Mouse (Mus musculus): ENCODE data around the gene Dpt. TPM values are rescaled to one million over a fixed set of nuclear protein-coding genes. Genes with fewer than 3 reads are reported as not detected.

Gene Dpt
- polyA plus RNA-seq, 1 experiment from 2014 or later, result not detected

- Histone ChIP-seq H3K9me3 (ENCODE audit: control insufficient read depth, low read length) (no peaks in the 10 kb centered on the region), H3K36me3 (ENCODE audit: control insufficient read depth, insufficient read depth, low read length) (no peaks in the 10 kb centered on the region), H3K9ac (replicated peaks; ENCODE audit: low read depth, low read length) (no peak overlapping the region), H3K4me2 (ENCODE audit: low read depth, low read length) (no peak overlapping the region), H3K4me3 (ENCODE audit: low read depth, low read length) (no peak overlapping the region), H3K4me1 (ENCODE audit: control insufficient read depth, insufficient read depth, low read length) (no peaks in the 10 kb centered on the region), H3K27me3 (ENCODE audit: control insufficient read depth, insufficient read depth, low read length) (no peaks in the 10 kb centered on the region), H3K27ac (ENCODE audit: low read depth, low read length) (no peak overlapping the region)
- peak; percentile 68 for ATAC-seq (ENCODE audit: low read depth)
- WGBS, result 61% methylated on average over 10 of the region's 10 CpGs
Measured at GRCm38 (mm10) chr1:164804751-164805435, 8.4 kb downstream of the Dpt start.

GRCm38 (mm10) chr1:164809371-164809770 is 12.9 kb downstream of the Dpt start:
- no peak overlapping the region for H3K4me2 ChIP-seq (ENCODE audit: low read depth, low read length)
- no peak overlapping the region for H3K9ac ChIP-seq (replicated peaks; ENCODE audit: low read depth, low read length)
- no peak overlapping the region for H3K4me3 ChIP-seq (ENCODE audit: low read depth, low read length)
- H3K4me1 ChIP-seq (ENCODE audit: control insufficient read depth, insufficient read depth, low read length), result no peaks in the 10 kb centered on the region
- H3K9me3 ChIP-seq (ENCODE audit: control insufficient read depth, low read length), result no peaks in the 10 kb centered on the region
- no peaks in the 10 kb centered on the region for H3K27me3 ChIP-seq (ENCODE audit: control insufficient read depth, insufficient read depth, low read length)
- ATAC-seq (ENCODE audit: low read depth), result no peak
- H3K36me3 ChIP-seq (ENCODE audit: control insufficient read depth, insufficient read depth, low read length), result no peaks in the 10 kb centered on the region
- H3K27ac ChIP-seq (ENCODE audit: low read depth, low read length), result no peak overlapping the region
- 90% methylated on average over 2 of the region's 2 CpGs for WGBS

GRCm38 (mm10) chr1:164811296-164811695 is 14.9 kb downstream of the Dpt start:
- H3K27ac ChIP-seq (ENCODE audit: low read depth, low read length), result no peak overlapping the region
- H3K27me3 ChIP-seq (ENCODE audit: control insufficient read depth, insufficient read depth, low read length), result no peaks in the 10 kb centered on the region
- no peak overlapping the region for H3K4me3 ChIP-seq (ENCODE audit: low read depth, low read length)
- no peaks in the 10 kb centered on the region for H3K4me1 ChIP-seq (ENCODE audit: control insufficient read depth, insufficient read depth, low read length)
- H3K4me2 ChIP-seq (ENCODE audit: low read depth, low read length), result no peak overlapping the region
- ATAC-seq (ENCODE audit: low read depth), result no peak
- no peaks in the 10 kb centered on the region for H3K36me3 ChIP-seq (ENCODE audit: control insufficient read depth, insufficient read depth, low read length)
- H3K9me3 ChIP-seq (ENCODE audit: control insufficient read depth, low read length), result no peaks in the 10 kb centered on the region
- 95% methylated on average over 3 of the region's 3 CpGs for WGBS
- no peak overlapping the region for H3K9ac ChIP-seq (replicated peaks; ENCODE audit: low read depth, low read length)

GRCm38 (mm10) chr1:164814243-164814642 is 17.8 kb downstream of the Dpt start:
- Histone ChIP-seq H3K4me3 (ENCODE audit: low read depth, low read length) (no peak overlapping the region), H3K27me3 (ENCODE audit: control insufficient read depth, insufficient read depth, low read length) (no peaks in the 10 kb centered on the region), H3K4me1 (ENCODE audit: control insufficient read depth, insufficient read depth, low read length) (no peaks in the 10 kb centered on the region), H3K9ac (replicated peaks; ENCODE audit: low read depth, low read length) (no peak overlapping the region), H3K36me3 (ENCODE audit: control insufficient read depth, insufficient read depth, low read length) (no peaks in the 10 kb centered on the region), H3K27ac (ENCODE audit: low read depth, low read length) (no peak overlapping the region), H3K4me2 (ENCODE audit: low read depth, low read length) (no peak overlapping the region), H3K9me3 (ENCODE audit: control insufficient read depth, low read length) (no peaks in the 10 kb centered on the region)
- WGBS, result 53% methylated on average over 2 of the region's 2 CpGs
- ATAC-seq (ENCODE audit: low read depth), result peak; percentile 67

- ATAC-seq (ENCODE audit: low read depth), result no peak
- 85% methylated on average over 5 of the region's 5 CpGs for WGBS
- H3K9ac ChIP-seq (replicated peaks; ENCODE audit: low read depth, low read length), result no peak overlapping the region
- no peak overlapping the region for H3K27ac ChIP-seq (ENCODE audit: low read depth, low read length)
- no peaks in the 10 kb centered on the region for H3K36me3 ChIP-seq (ENCODE audit: control insufficient read depth, insufficient read depth, low read length)
- no peak overlapping the region for H3K4me3 ChIP-seq (ENCODE audit: low read depth, low read length)
- no peaks in the 10 kb centered on the region for H3K27me3 ChIP-seq (ENCODE audit: control insufficient read depth, insufficient read depth, low read length)
- H3K4me2 ChIP-seq (ENCODE audit: low read depth, low read length), result no peak overlapping the region
- H3K9me3 ChIP-seq (ENCODE audit: control insufficient read depth, low read length), result no peaks in the 10 kb centered on the region
- no peaks in the 10 kb centered on the region for H3K4me1 ChIP-seq (ENCODE audit: control insufficient read depth, insufficient read depth, low read length)
Measured at GRCm38 (mm10) chr1:164815330-164815729, 18.9 kb downstream of the Dpt start.

- H3K9me3 ChIP-seq (ENCODE audit: control insufficient read depth, low read length), result no peaks in the 10 kb centered on the region
- ATAC-seq (ENCODE audit: low read depth), result no peak
- 91% methylated on average over 3 of the region's 3 CpGs for WGBS
- no peaks in the 10 kb centered on the region for H3K27me3 ChIP-seq (ENCODE audit: control insufficient read depth, insufficient read depth, low read length)
- no peak overlapping the region for H3K9ac ChIP-seq (replicated peaks; ENCODE audit: low read depth, low read length)
- H3K4me2 ChIP-seq (ENCODE audit: low read depth, low read length), result no peak overlapping the region
- H3K4me3 ChIP-seq (ENCODE audit: low read depth, low read length), result no peak overlapping the region
- H3K36me3 ChIP-seq (ENCODE audit: control insufficient read depth, insufficient read depth, low read length), result no peaks in the 10 kb centered on the region
- no peak overlapping the region for H3K27ac ChIP-seq (ENCODE audit: low read depth, low read length)
- no peaks in the 10 kb centered on the region for H3K4me1 ChIP-seq (ENCODE audit: control insufficient read depth, insufficient read depth, low read length)
Measured at GRCm38 (mm10) chr1:164817331-164817730, 20.9 kb downstream of the Dpt start.

GRCm38 (mm10) chr1:164821307-164821706 is 24.9 kb downstream of the Dpt start:
- H3K9ac ChIP-seq (replicated peaks; ENCODE audit: low read depth, low read length), result no peak overlapping the region
- no peaks in the 10 kb centered on the region for H3K36me3 ChIP-seq (ENCODE audit: control insufficient read depth, insufficient read depth, low read length)
- no peak overlapping the region for H3K4me3 ChIP-seq (ENCODE audit: low read depth, low read length)
- no peak for ATAC-seq (ENCODE audit: low read depth)
- no peaks in the 10 kb centered on the region for H3K27me3 ChIP-seq (ENCODE audit: control insufficient read depth, insufficient read depth, low read length)
- H3K4me2 ChIP-seq (ENCODE audit: low read depth, low read length), result no peak overlapping the region
- WGBS, result 100% methylated on average over 1 of the region's 1 CpGs
- no peak overlapping the region for H3K27ac ChIP-seq (ENCODE audit: low read depth, low read length)
- no peaks in the 10 kb centered on the region for H3K4me1 ChIP-seq (ENCODE audit: control insufficient read depth, insufficient read depth, low read length)
- H3K9me3 ChIP-seq (ENCODE audit: control insufficient read depth, low read length), result no peaks in the 10 kb centered on the region

- H3K9me3 ChIP-seq (ENCODE audit: control insufficient read depth, low read length), result no peaks in the 10 kb centered on the region
- H3K4me1 ChIP-seq (ENCODE audit: control insufficient read depth, insufficient read depth, low read length), result no peaks in the 10 kb centered on the region
- H3K27ac ChIP-seq (ENCODE audit: low read depth, low read length), result no peak overlapping the region
- 59% methylated on average over 3 of the region's 3 CpGs for WGBS
- no peak overlapping the region for H3K9ac ChIP-seq (replicated peaks; ENCODE audit: low read depth, low read length)
- H3K4me3 ChIP-seq (ENCODE audit: low read depth, low read length), result no peak overlapping the region
- no peaks in the 10 kb centered on the region for H3K36me3 ChIP-seq (ENCODE audit: control insufficient read depth, insufficient read depth, low read length)
- no peaks in the 10 kb centered on the region for H3K27me3 ChIP-seq (ENCODE audit: control insufficient read depth, insufficient read depth, low read length)
- H3K4me2 ChIP-seq (ENCODE audit: low read depth, low read length), result no peak overlapping the region
- ATAC-seq (ENCODE audit: low read depth), result no peak
Measured at GRCm38 (mm10) chr1:164821821-164822220, 25.4 kb downstream of the Dpt start.

GRCm38 (mm10) chr1:164822268-164822667 is 25.8 kb downstream of the Dpt start:
- 90% methylated on average over 4 of the region's 4 CpGs for WGBS
- ATAC-seq (ENCODE audit: low read depth), result no peak

More at GRCm38 (mm10) chr1:164822268-164822667, 25.8 kb downstream of the Dpt start:
- no peak overlapping the region for H3K4me3 ChIP-seq (ENCODE audit: low read depth, low read length)
- H3K4me1 ChIP-seq (ENCODE audit: control insufficient read depth, insufficient read depth, low read length), result no peaks in the 10 kb centered on the region
- no peaks in the 10 kb centered on the region for H3K9me3 ChIP-seq (ENCODE audit: control insufficient read depth, low read length)
- H3K27me3 ChIP-seq (ENCODE audit: control insufficient read depth, insufficient read depth, low read length), result no peaks in the 10 kb centered on the region
- H3K4me2 ChIP-seq (ENCODE audit: low read depth, low read length), result no peak overlapping the region
- no peak overlapping the region for H3K9ac ChIP-seq (replicated peaks; ENCODE audit: low read depth, low read length)
- no peak overlapping the region for H3K27ac ChIP-seq (ENCODE audit: low read depth, low read length)
- no peaks in the 10 kb centered on the region for H3K36me3 ChIP-seq (ENCODE audit: control insufficient read depth, insufficient read depth, low read length)
